Mouse (Mus musculus): Measurements from ENCODE around the gene Ildr1. TPM values are rescaled to one million over a fixed set of nuclear protein-coding genes. Genes with fewer than 3 reads are reported as not detected.

Gene Ildr1
- polyA plus RNA-seq, 1 experiment = not detected

DNA sequence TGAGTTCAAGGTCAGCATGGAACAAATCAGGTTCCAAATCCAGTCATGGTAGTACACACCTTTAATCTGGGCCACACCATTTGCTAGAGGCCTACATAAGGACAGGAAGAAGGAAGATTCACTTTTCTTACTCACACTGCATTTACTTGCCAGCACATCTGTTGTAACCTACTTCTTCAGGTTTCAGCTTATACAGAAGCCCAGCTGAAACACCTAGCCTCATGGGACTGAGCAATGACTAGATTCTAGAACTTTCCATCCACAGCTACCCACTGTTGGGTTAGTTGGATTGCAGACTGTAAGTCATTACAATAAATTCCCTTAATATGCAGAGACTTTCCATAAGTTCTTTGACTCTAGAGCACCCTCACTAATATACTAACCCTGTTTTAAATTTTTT, 38.8 kb downstream of the Ildr1 start:
- H3K4me3 ChIP-seq = no peak overlapping the region
- H3K4me2 ChIP-seq (ENCODE audit: low read depth) = no peak overlapping the region
- no peaks in the 10 kb centered on the region for H3K36me3 ChIP-seq (ENCODE audit: control insufficient read depth, insufficient read depth)

GRCm38 (mm10) chr16:36733827-36734226, 40.0 kb downstream of the Ildr1 start:
- no peaks in the 10 kb centered on the region for H3K27me3 ChIP-seq (ENCODE audit: control insufficient read depth, insufficient read depth, insufficient read length)

More for the DNA sequence above, 38.8 kb downstream of the Ildr1 start:
- Histone ChIP-seq H3K27me3 (ENCODE audit: control insufficient read depth, insufficient read depth, insufficient read length) (no peaks in the 10 kb centered on the region), H3ac (ENCODE audit: control insufficient read depth, insufficient read length) (no peak overlapping the region), H3K79me2 (ENCODE audit: control insufficient read depth, insufficient read depth) (no peaks in the 10 kb centered on the region)
- TF ChIP-seq TCF12 (IDR thresholded peaks at IDR 0.05; ENCODE audit: insufficient read depth, poor library complexity, severe bottlenecking) (no peak), E2F4 (IDR thresholded peaks at IDR 0.05; ENCODE audit: insufficient read depth) (no peak), MYOD1 (IDR thresholded peaks at IDR 0.05; ENCODE audit: control insufficient read depth in 1 of 3, insufficient read length in 2 of 3, low read depth in 2 of 3) (no peak), MYOG (IDR thresholded peaks at IDR 0.05; ENCODE audit: control insufficient read depth in 1 of 3, insufficient read depth in 1 of 3, insufficient read length in 2 of 3, low read depth in 2 of 3) (no peak), POLR2AphosphoS2 (IDR thresholded peaks at IDR 0.05; ENCODE audit: insufficient read length, low read depth) (no peak), SRF (IDR thresholded peaks at IDR 0.05; ENCODE audit: control insufficient read depth, insufficient read length, low read depth) (no peak), REST (IDR thresholded peaks at IDR 0.05; ENCODE audit: insufficient read depth, insufficient read length) (no peak)

GRCm38 (mm10) chr16:36735421-36735820, 41.6 kb downstream of the Ildr1 start:
- Histone ChIP-seq H3K27me3 (ENCODE audit: control insufficient read depth, insufficient read depth, insufficient read length) (no peaks in the 10 kb centered on the region), H3ac (ENCODE audit: control insufficient read depth, insufficient read length) (no peak overlapping the region), H3K79me2 (ENCODE audit: control insufficient read depth, insufficient read depth) (no peaks in the 10 kb centered on the region), H3K36me3 (ENCODE audit: control insufficient read depth, insufficient read depth) (no peaks in the 10 kb centered on the region), H3K4me3 (no peak overlapping the region), H3K4me2 (ENCODE audit: low read depth) (no peak overlapping the region)
- TF ChIP-seq MYOD1 (IDR thresholded peaks at IDR 0.05; ENCODE audit: control insufficient read depth in 1 of 3, insufficient read length in 2 of 3, low read depth in 2 of 3) = no peak
- TF ChIP-seq POLR2AphosphoS2 (IDR thresholded peaks at IDR 0.05; ENCODE audit: insufficient read length, low read depth) = no peak
- TF ChIP-seq TCF12 (IDR thresholded peaks at IDR 0.05; ENCODE audit: insufficient read depth, poor library complexity, severe bottlenecking) = no peak
- no peak for TF ChIP-seq E2F4 (IDR thresholded peaks at IDR 0.05; ENCODE audit: insufficient read depth)

More at GRCm38 (mm10) chr16:36733827-36734226, 40.0 kb downstream of the Ildr1 start:
- Histone ChIP-seq H3ac (ENCODE audit: control insufficient read depth, insufficient read length) (no peak overlapping the region), H3K4me3 (no peak overlapping the region), H3K4me2 (ENCODE audit: low read depth) (no peak overlapping the region), H3K36me3 (ENCODE audit: control insufficient read depth, insufficient read depth) (no peaks in the 10 kb centered on the region), H3K79me2 (ENCODE audit: control insufficient read depth, insufficient read depth) (no peaks in the 10 kb centered on the region)
- no peak for TF ChIP-seq REST (IDR thresholded peaks at IDR 0.05; ENCODE audit: insufficient read depth, insufficient read length)

- Histone ChIP-seq H3K4me3 (no peak overlapping the region), H3K36me3 (ENCODE audit: control insufficient read depth, insufficient read depth) (no peaks in the 10 kb centered on the region), H3K4me2 (ENCODE audit: low read depth) (no peak overlapping the region), H3K27me3 (ENCODE audit: control insufficient read depth, insufficient read depth, insufficient read length) (no peaks in the 10 kb centered on the region), H3K79me2 (ENCODE audit: control insufficient read depth, insufficient read depth) (no peaks in the 10 kb centered on the region), H3ac (ENCODE audit: control insufficient read depth, insufficient read length) (no peak overlapping the region)
- no peak for TF ChIP-seq MYOD1 (IDR thresholded peaks at IDR 0.05; ENCODE audit: control insufficient read depth in 1 of 3, insufficient read length in 2 of 3, low read depth in 2 of 3)
- TF ChIP-seq TCF12 (IDR thresholded peaks at IDR 0.05; ENCODE audit: insufficient read depth, poor library complexity, severe bottlenecking) = no peak
- no peak for TF ChIP-seq MAX (IDR thresholded peaks at IDR 0.05; ENCODE audit: low read depth)
- TF ChIP-seq POLR2AphosphoS2 (IDR thresholded peaks at IDR 0.05; ENCODE audit: insufficient read length, low read depth) = no peak
- TF ChIP-seq USF1 (IDR thresholded peaks at IDR 0.05; ENCODE audit: low read depth) = no peak
- TF ChIP-seq TCF3 (IDR thresholded peaks at IDR 0.05; ENCODE audit: insufficient read length, low read depth) = no peak
- no peak for TF ChIP-seq POLR2A (IDR thresholded peaks at IDR 0.05; ENCODE audit: insufficient read length, low read depth)
Measured at GRCm38 (mm10) chr16:36739404-36739930, 45.7 kb downstream of the Ildr1 start.

GRCm38 (mm10) chr16:36743580-36743979, 49.8 kb downstream of the Ildr1 start:
- Histone ChIP-seq H3K4me2 (ENCODE audit: low read depth) (no peak overlapping the region), H3K79me2 (ENCODE audit: control insufficient read depth, insufficient read depth) (no peaks in the 10 kb centered on the region), H3K4me3 (no peak overlapping the region), H3K27me3 (ENCODE audit: control insufficient read depth, insufficient read depth, insufficient read length) (no peaks in the 10 kb centered on the region), H3K36me3 (ENCODE audit: control insufficient read depth, insufficient read depth) (no peaks in the 10 kb centered on the region), H3ac (ENCODE audit: control insufficient read depth, insufficient read length) (no peak overlapping the region)
- TF ChIP-seq E2F4 (IDR thresholded peaks at IDR 0.05; ENCODE audit: insufficient read depth) (no peak), TCF12 (IDR thresholded peaks at IDR 0.05; ENCODE audit: insufficient read depth, poor library complexity, severe bottlenecking) (no peak), SRF (IDR thresholded peaks at IDR 0.05; ENCODE audit: control insufficient read depth, insufficient read length, low read depth) (no peak), MAX (IDR thresholded peaks at IDR 0.05; ENCODE audit: low read depth) (no peak), USF1 (IDR thresholded peaks at IDR 0.05; ENCODE audit: low read depth) (no peak), MYOD1 (IDR thresholded peaks at IDR 0.05; ENCODE audit: control insufficient read depth in 1 of 3, insufficient read length in 2 of 3, low read depth in 2 of 3) (no peak), REST (IDR thresholded peaks at IDR 0.05; ENCODE audit: insufficient read depth, insufficient read length) (no peak), POLR2A (IDR thresholded peaks at IDR 0.05; ENCODE audit: insufficient read length, low read depth) (no peak), MYOG (IDR thresholded peaks at IDR 0.05; ENCODE audit: control insufficient read depth in 1 of 3, insufficient read depth in 1 of 3, insufficient read length in 2 of 3, low read depth in 2 of 3) (no peak), TCF3 (IDR thresholded peaks at IDR 0.05; ENCODE audit: insufficient read length, low read depth) (no peak), POLR2AphosphoS2 (IDR thresholded peaks at IDR 0.05; ENCODE audit: insufficient read length, low read depth) (no peak), CEBPB (IDR thresholded peaks at IDR 0.05; ENCODE audit: insufficient read depth, poor library complexity, severe bottlenecking) (no peak)

All from myocyte (in vitro differentiated cells).